Mouse (Mus musculus): Measurements from ENCODE around the gene Slc24a1. TPM values are rescaled to one million over a fixed set of nuclear protein-coding genes. Genes with fewer than 3 reads are reported as not detected.

Slc24a1 gene
- total RNA-seq, 2 experiments from 2014 or later = 0.04 TPM; not detected in 1

GRCm38 (mm10) chr9:64896605-64897004 is 54.8 kb downstream of the Slc24a1 start:
- intact Hi-C loops (cut with DNase I; ENCODE audit: low total_unique reads) = no loop called here
- no peak for DNase-seq

GRCm38 (mm10) chr9:64886008-64886407 is 65.4 kb downstream of the Slc24a1 start:
- intact Hi-C loops (cut with DNase I; ENCODE audit: low total_unique reads) = no loop called here
- no peak for DNase-seq

Small RNA genes within 50 kb of the gene (microRNA-seq; reads per million reads assigned to microRNA genes)
- gene Gm25640 = 0 reads per million in 2 experiments

Other genes starting within 250 kb of the Slc24a1 start
- 100 to 1,000 TPM; 116 to 134 TPM for gene Rab11a, start 213.8 kb downstream of the Slc24a1 start, total RNA-seq (2021)
- 1 to 10 TPM; 5.0 to 6.4 TPM for gene Dennd4a, start 140.3 kb downstream of the Slc24a1 start, total RNA-seq (2021)
- gene Ints14, start 9.3 kb upstream of the Slc24a1 start, total RNA-seq (2021) = 10 to 100 TPM; 21.7 to 23.4 TPM
- gene Hacd3, start 70.1 kb upstream of the Slc24a1 start, total RNA-seq (2021) = 10 to 100 TPM; 13.3 to 14.1 TPM
- 100 to 1,000 TPM; 102 to 112 TPM for gene Dpp8, start 80.8 kb upstream of the Slc24a1 start, total RNA-seq (2021)
- gene Igdcc4, start 149.9 kb upstream of the Slc24a1 start, total RNA-seq (2021) = 10 to 100 TPM; 31.8 to 39.9 TPM
- gene Igdcc3, start 189.6 kb upstream of the Slc24a1 start, total RNA-seq (2021) = under 1 TPM; 0.37 to 0.58 TPM
- gene Parp16, start 243.7 kb upstream of the Slc24a1 start, total RNA-seq (2021) = 1 to 10 TPM; 4.9 to 5.4 TPM